Mouse (Mus musculus) NIH3T3 (cell line): ENCODE measurements around the gene Tent4a.

ENCODE experiments used
- DNase-seq: peaks from one replicate; pipeline ENCODE4 v3.0.0-alpha.2; 2012; ENCODE audit warnings: low read depth

The Tent4a gene

DNA sequence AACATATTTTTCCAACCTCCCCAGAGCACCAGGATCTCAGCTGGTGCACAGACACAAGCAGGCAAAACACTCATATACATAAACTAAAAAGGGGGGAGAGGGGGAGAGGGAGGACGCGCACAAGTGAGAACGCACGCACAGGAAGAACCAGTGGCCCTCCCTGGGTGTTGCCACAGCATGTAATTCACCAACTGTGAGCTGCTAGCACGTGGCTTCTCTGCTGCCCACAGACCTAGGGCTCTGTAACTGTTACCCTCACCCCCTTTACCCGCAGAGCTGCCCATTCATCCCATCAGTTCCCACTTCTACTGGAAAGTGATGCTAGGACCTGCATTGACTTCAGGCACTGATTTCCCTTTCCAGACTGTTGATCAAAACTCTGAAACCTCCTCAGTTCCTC, 15.3 kb downstream of the Tent4a start:
- no peak for DNase-seq

DNA sequence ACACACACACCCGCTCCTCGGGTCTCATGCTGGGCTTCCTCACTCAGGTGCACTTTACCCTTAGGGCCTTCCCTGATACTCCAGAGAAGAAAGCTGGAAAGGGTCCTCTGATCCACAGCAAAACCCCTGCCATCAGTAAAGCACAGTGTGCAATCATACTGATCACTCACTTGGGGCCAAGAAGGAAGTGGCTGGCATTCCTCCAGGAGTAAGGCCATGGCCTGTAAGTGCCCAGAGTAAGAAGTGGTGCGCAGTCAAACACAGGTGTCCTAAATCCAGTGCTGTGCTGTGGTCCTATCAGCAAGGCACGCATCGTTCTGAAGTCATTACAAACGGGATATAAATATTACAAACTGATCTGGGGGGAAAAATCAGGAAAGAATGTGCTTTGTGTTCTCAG, 17.0 kb downstream of the Tent4a start:
- no peak for DNase-seq

DNA sequence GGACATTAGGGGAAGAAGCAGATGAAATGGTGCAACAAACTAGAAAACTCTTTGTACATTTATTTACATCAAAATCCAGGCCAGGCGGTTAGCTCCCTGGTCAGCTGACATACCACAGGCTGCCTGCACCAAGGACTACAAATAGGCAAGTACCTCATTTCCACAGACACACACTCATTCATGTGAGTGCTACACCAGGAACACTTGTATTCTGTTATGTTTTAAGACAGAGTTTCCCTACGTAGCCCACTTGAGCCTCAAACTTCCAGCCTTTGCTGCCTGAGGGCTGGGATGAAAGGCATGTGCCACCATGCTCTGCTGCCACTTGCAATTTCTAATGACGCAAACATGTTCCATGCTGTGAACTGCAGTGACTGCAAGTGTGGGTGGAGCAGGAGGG, 19.3 kb downstream of the Tent4a start:
- DNase-seq = no peak

DNA sequence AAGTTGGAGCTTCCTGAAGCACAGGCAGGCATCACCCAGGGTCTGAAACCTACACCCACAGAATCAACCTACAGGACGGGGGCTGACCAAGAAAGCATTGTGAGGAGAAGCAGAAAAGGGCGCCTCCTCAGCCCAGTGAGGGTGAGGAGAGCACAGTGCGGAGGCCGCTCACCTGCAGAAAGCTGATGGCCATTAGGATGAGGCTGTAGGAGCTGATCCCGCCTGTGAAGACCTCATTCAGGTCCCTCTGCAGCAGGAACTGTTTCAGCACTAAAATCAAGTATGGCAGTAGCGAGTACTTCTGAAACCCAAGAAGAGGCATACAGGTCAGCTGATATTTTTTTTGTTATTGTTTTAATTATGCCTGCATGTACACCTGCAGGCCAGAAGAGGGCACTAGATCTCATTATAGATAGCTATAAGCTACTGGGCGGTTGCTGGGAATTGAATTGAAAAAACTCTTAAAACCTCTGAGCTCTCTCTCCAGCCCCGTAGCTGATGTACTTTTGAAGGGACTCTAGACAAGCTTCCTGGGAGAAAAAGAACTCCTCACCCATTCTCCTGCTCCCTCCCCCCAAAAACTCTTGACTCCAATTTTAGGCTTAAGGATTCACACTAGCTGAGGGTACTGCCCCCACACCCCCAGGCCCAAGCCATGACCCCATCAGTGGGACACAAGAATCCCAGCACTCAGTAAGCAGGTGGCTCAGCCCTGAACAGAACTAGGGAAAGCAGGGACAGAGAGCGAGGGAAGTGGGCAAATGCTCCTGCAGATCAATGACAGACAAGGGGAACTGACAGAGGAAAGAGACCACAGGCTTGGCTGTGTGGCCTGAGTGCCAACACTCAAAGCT, 24.8 kb downstream of the Tent4a start:
- peak; percentile 66 for DNase-seq

DNA sequence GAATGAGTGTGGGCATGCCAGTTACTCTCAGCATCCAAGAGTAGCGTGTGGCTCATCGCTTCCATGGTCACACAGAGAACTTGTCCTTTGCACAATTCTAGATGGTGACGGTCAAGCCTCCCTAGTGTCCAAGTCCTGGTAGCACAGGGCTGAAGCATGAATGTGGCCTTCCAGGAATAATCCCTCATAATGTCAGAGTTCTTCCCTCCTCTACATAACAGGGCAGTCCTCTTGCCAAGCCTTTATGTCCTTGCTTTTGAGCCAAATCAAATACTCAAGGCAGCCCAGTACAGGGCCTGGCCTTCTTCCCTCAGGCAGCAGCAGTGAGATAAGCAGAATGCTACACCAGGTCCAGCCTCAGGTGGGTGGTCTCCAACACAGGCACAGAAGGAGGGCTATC, 26.8 kb downstream of the Tent4a start:
- DNase-seq = no peak

DNA sequence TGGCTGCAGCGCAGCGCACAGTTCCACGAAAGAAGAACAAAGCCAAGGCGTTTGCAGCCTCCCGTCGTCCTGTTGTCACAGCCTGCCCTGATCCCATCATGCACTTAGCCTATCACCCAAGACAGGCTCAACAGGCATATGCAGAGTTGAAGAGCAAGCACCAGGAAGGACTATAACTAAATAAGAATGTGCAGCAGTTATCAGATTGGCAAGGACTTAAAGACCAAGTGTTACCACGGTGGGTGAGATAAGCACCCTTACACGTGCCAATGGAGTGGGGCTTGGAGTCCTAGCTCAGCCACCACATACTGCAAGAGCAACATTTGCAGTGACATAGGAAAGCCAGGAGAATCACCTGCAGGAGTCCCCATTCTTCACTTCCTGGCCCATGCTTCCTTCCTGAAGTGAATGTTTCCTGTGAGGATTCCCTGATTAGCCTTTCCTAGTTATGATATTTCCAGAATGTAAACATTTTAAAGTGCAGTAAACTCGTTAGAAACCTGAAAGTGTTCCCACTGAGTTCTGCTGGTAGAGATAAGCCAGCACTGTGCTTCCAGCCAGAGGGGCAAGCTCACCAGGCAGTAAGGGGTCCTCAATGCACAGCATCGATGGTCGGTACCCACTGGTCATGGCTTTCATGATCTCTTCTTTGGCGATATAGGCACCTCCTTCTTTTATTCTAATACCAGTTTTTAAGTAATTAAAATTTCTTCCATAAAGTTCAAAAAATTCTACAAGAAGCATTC, 27.9 kb downstream of the Tent4a start:
- no peak for DNase-seq

DNA sequence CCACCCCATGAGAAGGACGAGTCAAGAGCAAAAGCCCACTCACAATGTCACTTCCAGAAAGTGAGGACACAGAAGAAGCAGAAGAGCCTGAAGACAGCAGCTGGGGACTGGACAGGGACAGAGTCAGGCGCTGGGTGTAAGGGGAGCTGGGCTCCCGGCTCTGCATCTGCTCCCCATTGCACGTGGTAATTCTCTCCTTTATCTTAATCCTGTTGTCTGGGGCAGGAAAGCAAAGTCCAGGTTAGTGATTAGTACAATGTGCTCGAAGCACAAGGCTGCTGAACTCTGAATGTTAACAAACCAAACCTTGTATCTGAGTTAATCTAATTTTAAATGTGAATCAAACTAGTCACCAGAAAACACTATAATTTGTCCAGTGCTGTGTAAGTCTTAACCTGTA, 31.6 kb downstream of the Tent4a start:
- no peak for DNase-seq

DNA sequence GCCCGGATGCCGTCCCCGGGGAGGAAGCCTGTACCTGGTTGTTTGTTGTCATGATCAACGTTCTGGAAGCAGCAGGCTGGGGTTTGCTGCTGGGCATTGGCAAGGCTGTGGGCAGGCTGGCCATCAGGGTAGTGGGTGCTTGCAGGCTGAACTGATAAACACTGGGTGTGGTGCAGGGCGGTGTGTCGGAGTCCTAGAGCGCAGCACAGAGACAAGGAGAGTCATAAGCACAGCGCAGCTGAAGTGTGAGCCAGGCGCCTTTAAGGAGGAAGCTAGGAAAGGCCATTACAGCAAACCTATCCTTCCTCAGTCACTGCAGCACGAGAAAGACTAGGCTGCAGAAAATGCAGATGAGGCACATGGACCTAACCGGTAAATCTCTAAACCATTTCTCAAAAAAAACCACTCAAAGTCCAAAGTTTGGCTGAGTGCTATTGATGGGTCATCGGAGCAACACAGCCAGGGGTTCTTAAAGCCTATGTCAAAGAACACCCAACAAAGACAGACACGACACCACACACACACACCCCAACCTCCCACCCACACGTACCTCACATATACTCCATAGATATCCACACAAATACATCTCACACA, 32.2 kb downstream of the Tent4a start:
- DNase-seq = no peak

DNA sequence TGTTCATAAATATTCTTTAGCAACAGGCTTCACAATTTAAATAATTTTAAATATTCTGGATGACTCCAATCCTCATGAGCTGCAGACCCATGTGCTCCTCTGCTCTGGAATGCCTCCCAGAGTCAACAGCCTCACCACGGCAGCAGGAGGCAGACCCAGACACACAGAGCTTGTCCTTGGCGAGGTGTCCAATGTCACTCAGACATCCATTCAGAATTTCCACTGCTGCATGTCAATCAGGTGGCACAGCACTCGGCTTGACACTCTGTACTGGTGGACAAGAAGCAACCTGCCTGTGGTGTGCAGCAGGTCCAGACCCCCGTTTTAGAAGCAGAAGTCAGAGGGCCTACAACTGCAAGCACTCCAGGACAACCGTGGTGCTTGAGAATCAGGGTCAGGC, 36.1 kb downstream of the Tent4a start:
- DNase-seq = no peak

DNA sequence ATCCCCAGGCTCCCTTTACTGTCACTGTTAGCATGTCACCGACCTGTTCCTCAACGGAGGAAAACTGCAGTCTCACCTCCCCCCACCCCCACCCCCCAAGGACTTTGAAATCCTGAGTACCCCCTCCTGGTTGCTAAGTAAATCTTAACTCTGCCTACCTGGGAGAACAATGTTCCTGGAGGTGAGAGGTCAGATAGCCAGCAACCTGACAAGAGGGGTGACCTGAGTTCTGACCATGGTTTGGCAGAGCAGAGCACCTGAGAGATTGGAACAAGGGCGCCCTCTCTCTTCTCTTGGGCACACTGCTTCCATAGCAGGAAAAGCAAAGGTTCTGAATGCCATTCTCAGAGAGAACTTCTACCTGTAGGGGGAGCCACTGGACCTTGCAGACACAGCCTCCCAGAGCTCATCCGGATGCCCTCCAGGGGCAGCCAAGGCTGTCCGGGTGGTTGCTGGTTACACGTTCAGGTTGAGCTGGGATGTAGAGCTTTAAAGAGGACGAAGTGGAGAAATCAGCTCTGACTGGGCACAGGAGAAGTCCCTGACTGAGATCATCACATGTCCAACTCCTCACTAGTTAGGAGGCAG, 41.4 kb downstream of the Tent4a start:
- DNase-seq = peak; percentile 70

DNA sequence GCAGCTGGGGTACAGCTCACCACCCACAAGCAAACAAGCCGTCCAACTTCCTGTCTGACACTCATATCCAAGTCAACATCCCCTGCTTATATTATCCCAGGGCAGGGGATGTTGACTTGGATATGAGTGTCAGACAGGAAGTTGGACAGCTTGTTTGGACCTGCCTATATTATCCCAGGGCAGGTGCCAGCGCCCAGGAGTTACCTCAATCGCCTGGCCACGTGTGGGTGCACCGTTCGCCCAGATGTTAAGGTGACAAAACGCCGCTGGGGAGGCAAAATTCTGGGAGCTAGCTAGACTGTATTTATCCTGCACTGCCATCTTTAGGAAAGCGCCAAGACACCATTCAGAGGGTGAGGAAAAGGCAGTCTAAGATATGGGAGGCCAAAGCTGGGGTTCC, 44.6 kb downstream of the Tent4a start:
- no peak for DNase-seq

DNA sequence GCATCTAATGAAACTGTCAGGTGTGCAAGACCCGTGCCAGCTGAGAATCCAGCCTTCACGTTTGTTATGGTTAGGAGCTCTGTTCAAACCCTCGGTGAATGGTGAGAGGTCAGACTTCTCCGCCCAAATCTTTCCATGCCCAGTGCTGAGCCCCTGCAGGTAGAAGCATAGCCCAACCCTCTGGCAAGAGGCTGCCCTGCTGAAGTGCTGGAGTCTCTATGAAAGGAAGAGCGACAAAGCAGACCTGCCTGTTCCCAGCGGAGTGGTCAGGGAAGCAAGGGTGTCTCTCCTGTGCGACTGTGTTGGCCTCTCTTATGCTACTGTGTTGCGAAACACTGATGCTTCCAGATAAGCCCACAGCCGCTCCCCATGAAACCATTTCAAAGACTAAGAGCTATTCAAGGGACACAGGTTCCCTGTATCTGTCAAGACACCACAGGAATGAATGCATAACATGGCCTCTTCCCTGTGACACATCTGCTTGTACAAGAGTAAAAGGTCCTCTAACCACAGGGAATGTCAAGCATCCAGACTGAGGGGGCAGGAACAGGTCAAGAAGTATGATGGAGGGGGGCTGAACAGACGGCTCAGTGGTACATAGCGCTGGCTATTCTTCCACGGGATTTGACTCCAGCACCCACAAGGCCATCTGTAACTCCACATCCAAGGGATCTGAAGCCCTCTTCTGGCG, 45.7 kb downstream of the Tent4a start:
- peak; percentile 8 for DNase-seq

DNA sequence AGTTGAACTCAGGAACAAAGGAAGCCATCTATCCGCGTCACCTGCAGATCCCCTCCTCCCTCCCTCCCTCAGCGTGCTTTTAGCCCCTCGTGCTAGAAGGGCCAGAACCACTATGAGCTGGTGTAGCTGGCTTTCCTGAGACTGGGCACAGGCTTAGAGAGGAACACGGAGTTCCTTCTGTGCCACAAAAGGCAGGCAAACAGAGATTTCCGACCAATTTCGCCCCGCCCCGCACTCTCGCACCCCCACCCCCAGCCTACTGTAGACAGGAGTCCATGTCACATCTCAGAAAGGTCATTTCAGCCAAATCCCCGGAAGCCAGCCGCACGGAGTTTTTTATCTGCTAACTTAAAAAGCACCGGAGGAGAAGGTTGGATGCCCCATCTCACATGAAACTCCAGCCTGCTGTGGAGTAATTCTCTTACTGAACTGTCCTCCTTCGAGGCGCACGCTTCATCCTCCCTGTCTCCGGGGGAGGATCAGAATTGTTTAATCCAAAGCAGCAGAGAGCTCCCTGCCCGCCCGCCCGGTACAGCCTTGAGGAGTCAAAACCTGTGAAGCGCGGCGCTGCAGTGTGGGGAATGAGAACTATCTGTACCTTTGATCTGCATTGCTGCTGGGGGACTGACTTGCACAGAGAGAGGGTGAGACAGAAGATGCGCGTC, 46.7 kb downstream of the Tent4a start:
- DNase-seq = no peak

DNA sequence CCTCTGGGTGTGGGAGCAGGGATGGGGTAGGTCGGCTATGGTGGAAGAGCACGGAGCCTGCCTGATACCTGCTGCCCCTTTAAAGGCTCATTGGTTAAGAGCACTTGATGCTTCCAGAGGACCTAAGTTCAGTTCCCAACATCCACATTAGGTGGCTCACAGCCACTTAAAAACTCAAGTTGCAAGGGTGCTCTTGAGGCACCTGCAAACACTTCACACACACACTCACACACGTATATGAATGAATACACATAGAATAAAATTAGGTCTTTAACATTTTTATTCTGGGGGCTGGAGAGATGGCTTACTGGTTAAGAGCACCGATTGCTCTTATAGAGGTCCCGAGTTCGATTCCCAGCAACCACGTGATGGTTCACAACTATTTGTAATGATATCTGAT, 47.3 kb downstream of the Tent4a start:
- no peak for DNase-seq

DNA sequence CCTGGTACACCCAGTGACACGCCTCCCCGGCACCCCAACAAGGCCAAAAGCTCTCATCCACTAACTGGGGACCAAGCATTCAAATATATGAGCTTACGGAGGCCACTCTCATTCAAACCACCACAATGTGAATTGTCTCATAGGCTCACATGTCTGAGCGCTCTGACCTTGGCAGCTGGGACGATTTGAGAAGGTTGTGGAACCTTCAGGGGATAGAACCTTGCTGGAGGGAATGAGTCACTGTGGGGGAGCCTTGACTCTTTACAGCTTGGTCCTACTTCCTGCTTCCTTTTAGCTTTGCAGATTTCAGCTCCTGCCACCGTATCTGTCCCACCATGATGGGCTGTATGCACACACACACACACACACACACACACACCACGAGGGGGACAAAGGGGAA, 48.6 kb downstream of the Tent4a start:
- peak; percentile 6 for DNase-seq

DNA sequence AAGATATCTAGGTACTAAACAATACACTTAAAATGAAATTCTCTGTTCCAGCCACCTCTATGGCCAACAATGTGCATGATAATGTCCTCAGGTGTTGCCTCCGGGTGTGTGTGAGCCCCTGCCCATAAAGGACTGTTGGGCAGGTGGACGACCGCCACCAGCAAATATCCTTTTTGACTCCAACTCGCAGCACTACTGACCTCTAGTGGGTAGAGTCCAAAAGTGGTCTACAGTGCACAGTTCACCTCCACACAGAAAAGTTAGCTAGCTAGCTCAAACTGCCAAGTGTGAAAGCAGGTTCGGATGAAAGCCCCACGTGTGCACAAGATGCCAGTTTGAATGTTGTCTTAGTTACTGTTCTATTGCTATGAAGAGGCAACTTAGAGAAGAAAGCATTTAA, 49.1 kb downstream of the Tent4a start:
- DNase-seq = peak; percentile 24

DNA sequence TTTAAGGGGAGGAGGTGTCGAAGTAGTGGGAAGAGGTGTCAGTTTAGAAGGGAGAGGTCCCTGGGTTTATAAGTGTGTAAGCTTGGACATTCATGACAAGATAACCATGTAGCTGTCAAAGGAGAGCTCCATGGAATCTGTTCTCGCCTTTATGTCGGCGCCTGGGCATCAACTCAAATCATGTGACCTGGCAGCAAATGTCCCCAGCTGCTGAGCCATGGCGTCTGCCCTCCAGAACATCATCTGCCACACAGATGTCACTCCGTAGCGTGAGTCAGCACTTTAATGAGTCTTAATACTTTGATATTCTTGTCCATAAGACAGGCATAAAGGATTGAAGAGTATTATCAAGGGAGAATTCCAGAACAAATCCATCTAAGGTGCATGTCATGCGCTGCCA, 51.7 kb downstream of the Tent4a start:
- no peak for DNase-seq

DNA sequence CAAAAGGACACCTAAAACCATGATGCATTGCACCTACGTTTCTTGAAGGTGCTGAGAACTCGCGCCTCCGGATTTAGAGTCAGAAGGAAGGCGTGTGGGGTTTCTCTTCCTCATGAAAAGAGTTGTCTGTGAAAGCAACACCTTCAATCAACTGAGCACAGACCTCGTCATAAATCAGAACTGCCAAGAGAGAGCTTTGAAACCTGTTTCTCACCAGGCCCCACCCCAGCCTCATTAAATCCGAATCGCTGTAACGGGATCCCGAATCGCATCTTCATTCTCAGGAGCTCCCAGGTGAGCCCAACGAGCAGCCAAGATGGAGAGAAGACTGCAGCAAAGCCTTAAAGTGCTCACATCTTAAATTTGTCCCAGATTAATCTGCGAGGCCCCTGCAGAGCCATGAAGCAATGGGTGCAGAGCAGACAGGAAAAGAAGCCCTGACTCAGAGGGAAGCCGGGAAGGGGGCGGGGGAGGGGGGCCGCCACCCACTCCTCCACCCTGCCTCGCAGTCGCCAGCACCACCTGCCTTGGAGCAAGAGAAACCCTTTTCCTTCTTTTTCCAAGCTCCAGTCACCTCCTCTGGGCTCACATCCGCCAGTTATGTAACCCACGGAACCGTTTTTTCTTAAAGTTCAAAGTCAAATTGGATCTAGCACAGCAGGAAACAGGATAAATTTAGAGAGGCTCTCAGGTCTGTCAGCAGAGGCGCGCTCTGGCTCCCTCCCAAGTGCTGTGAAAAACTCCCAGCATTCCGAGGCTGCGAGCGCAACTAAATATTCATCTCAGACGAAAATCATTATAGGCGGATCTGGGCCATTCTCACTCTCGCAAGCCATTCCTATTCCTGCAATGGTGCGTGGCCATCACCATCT, 52.5 kb downstream of the Tent4a start:
- peak; percentile 56 for DNase-seq

DNA sequence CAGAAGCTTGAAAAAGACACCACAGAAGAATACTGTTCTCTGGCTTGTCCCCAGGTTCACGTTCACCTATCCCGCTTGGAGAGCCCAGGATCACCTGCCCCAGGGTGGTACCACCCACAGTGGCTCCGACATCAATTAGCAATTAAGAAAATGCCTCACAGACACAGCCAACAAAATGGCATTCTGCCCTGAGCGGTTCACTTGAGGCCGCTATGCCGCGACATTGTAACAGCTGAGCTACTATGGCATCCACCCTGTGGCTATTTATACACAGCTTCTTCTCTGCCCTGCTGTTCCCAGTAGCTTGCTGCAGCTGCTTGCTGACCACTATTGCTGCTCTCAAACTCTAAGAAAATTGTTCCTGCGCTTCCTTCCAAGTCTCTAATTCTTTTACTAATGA, 53.4 kb downstream of the Tent4a start:
- DNase-seq = no peak

DNA sequence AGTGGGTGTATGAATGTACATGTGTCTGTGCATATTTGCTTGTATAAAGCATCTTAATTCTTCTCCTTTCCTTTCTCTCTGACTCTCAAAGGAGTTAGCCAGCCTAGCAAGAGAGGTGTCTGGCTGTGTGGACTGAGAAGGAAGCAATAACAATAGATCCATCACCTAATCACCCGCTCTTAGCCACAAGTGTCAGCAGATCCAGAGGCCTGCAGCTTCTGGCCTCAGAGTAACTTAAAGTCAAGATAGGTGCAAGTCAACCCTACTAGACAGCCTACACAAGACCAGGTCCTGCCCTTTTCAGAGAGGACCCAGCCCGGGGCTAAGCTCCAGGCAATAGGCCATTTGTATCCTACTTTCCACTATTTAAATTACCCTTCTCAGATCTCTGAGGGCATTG, 54.5 kb downstream of the Tent4a start:
- no peak for DNase-seq

DNA sequence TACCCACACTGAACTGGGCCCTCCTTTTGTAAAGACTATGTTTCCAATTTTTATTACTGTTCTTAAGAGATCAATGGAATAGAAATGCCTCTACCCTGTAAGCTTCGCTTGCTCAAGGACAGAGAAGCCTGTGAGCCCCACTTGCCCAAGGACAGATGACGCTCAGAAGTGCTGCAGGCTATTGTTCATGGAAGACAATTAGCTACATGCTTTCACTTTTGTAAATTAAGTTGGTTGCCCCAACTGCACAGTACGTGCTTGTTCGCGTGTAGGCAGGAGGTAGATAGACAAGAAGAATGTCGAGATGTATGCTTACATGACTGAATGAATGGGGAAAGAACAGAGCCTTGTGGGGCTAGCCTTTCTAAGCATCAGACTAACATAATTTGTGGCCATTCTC, 55.7 kb downstream of the Tent4a start:
- DNase-seq = no peak
